Mouse (Mus musculus): Measurements from ENCODE around the gene Naa30.
"Not testable (repeated sequence)": the region's sequence is repeated elsewhere in the genome, so short reads cannot be mapped to it uniquely, and the experiment has no call there.

Gene Naa30

DNA sequence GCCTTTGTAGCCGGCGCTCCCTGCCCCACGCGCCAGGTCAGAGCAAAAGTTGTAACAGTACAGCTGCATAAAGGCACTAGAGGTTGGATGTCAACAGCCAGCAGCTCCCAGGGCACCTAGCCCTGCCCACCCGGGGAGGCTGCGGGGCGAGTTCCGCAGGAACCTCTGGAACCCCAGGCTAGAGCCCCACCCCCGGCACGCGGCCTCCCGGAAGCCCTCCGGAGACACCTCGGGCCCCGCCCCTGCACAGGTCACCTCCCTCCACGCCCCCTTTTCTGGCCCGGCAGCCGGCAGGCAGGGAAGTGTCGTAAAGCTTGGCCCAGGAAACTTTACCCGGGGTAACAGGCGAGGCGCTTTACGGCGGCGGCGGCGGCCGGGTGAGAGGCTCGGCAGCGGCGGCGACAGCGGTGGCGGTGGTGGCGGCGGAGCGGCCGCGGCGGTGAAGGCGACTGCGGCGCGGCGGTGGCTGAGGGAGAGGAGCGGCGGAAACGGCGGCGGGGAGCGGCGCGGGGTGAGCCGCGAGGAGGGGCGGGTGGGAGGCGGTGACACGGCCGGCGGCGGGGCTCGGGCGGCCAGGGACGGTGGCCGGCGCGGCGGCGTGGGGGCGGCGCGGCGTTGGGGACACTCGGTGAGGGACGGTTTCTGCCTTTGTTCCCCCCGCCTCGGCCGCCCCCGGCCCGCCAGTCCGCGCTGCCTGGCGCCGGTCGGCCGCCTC lies at the start of gene Naa30:
TSS of gene Naa30 (plus strand) at position 360 of the 715 bp plus-strand sequence.
- peak; percentile 89 to 92 for DNase-seq (ENCODE audit: low spot score in 2 of 2)

DNA sequence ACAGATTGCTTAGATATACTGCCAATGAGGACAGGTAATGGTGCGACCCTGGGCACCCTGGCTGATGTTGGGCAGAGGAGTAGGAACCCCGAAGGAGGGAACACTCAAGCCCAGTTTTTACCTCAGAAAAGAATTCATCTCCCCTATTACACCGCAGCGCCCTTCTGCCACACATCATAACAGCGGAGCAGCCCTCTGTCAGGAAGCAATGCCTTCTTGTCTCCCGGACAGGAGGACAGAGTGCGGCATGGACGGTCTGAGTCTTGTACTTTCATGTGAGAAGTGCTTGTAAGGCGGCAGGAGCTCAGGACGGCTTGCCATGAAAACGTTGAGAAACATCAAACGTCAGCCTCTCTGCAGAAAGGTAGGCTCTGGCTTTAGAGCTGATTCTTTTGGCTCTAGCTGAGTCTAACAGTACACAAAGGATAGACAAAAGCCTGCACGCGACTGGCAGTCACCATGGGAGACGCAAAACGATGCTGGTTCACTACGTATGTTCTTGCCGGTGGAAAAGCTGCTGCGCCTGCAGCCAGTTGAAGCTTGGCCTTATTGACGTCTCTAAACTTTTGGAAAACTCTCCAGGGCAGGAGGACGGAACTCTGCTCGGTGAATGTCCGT lies 44.8 kb upstream of the Naa30 start:
- DNase-seq (ENCODE audit: low spot score in 2 of 2) = no peak

DNA sequence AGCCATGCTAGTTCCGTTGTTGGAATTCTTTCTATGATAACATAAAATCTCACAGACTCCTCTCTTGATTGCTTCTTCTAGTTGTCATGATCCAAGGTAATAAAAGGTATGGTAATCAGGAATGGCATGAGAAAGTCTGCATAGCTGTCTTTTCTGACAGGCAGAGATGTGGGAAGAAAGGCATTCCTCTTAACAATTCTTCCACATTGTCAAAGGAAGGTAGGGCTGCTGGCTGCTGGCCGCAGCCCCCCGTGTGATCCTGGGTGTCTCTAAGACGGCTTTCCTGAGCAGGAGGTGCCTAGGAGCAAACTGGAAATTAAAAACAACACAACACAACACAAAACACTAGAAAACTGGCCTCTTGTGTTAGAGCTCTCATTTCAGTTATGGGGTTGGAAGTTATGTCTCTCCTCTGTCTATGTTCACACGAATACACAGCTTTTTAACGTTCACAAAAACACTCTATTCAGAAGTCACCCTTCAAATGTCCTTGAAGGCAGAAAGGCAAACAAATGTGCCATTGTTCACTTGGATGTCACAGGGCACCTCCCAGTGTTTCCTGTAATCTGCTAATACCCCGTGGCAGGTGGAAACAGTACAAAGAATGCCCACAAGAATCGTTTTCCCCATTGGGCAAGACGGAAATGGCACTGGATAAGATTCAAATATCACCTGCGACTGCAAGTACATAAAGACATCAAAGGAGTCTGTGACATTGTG lies 43.3 kb upstream of the Naa30 start:
- no peak for DNase-seq (ENCODE audit: low spot score in 2 of 2)

DNA sequence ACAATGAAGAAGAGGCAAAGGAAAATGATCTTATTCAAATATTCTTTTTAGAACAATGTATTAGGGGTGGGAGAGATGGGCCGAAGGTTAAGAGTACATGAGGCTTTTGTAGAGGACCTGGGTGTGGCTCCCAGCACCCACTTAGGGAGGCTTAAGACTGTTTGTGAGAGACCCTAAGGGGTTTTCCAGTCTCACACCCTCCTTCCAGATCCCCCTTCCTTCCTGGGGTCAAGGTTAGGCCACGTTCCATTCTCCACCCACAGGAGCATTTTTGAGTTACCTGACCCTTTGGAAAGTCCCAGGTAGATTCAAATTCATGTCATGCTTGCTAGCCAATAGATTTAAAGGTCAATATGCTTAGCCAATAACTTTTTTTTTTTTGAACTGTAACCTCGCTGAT lies 39.6 kb upstream of the Naa30 start:
- no peak for DNase-seq (ENCODE audit: low spot score in 2 of 2)

DNA sequence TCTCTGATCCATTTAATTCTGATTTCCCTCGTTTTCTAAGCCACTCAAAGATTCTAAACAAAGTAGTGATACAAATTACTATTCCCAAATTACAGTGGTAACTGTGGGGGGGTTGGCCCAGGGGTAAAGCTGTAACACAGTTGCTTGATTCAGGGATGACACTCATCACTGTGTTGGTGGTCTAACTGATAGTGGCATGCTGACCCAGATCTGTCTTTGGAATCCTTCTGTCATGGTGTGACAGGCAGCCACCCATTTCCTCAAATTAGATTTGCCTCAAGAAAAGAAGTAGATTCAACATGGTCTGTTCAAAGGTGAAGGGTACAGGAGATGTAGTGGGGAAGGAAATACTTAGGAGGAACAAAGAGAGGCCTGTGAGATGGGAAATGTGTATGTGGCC lies 33.9 kb upstream of the Naa30 start:
- no peak for DNase-seq (ENCODE audit: low spot score in 2 of 2)

DNA sequence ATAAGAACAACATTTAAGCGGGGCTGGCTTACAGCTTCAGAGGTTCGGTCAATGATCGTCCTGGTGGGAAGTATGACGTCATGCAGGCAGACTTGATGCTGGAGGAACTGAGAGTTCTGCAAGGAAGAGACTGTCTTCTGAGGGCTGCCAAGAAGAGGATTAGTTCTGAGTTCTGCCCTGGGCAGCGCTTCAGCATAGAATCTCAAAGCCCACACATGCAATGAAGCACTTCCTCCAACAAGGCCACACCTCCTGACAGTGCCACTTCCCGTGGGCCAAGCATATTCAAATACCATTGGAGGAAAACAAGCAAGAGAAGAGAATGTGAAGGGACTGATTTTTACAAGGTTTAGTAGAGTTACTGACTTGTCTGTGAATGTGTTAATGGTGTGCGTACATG lies 31.3 kb upstream of the Naa30 start:
- no peak for DNase-seq (ENCODE audit: low spot score in 2 of 2)

DNA sequence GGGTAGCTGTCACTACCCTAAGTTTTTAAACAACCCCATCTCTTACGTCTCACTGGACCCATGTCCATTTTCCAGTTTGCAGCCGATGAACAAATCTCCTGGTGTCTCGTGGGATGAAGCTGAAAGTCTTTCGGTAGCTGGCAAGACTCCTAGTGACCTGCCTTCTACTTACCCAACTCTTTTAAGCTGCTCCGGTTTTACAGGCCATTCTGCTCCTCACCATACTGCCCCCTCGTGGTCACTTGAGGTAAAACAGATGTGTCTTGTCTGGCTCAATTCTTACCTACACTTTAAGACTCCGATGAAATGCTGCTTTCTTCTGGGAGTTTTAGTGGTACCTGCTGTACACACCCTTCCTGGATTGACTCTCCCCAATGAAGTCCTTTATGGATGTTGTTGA lies 18.2 kb upstream of the Naa30 start:
- peak; percentile 37 to 52 for DNase-seq (ENCODE audit: low spot score in 2 of 2)

DNA sequence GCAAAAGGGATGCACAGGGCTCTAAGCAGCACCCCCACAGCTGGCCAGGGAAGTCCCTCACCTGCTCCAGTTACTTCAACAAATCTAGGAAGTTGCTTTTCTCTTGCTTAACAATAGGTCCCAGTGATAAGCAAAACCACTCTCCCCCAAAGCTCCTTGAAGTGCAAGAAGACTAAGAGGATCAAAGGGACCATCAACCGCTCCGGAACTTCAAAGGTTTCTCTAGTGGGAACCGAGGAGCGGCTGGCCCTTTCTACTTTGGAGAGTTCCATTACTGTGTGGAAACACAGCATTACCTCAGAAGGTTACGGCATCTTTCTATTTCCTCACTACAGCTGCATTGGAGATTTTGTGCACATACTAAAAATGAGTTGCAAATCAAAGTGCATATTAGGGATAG lies 16.5 kb upstream of the Naa30 start:
- no peak for DNase-seq (ENCODE audit: low spot score in 2 of 2)

DNA sequence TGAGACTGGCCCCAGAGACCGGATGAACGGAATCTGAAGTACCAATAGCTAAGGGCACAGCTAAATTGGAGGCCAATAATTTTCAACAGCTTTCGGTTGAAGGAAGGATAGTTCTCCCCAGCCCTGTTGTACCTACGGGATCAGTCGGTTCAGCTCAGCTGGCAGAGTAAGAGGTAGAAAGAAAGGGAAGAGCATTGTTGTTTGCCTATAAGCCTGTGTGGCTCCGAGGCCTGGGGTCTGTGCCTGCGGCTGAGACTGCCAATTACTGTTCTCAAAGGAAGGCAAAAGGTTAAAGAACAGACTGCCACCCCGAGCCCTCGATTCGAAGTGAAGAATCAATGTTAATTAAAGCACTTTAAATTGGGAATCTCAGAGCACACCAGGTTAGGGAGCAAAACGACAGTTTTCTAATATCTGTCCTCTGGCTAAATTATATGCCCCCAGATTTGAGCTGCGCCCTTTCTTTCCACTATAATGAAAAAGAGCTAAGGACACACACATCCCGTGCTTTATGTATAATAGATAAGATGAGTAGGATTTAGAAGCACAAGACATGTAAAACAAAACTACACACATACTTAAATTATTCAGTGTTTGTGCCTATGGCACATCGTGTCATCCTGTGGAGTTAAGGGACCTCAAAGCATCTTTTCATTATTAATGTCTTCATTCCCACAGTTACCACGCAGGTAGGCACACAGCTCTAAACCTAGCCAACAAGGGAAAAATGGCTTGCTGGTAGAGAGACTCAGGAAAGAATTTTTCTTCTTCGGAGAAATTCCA lies 13.7 kb upstream of the Naa30 start:
- DNase-seq (ENCODE audit: low spot score in 2 of 2) = no peak

DNA sequence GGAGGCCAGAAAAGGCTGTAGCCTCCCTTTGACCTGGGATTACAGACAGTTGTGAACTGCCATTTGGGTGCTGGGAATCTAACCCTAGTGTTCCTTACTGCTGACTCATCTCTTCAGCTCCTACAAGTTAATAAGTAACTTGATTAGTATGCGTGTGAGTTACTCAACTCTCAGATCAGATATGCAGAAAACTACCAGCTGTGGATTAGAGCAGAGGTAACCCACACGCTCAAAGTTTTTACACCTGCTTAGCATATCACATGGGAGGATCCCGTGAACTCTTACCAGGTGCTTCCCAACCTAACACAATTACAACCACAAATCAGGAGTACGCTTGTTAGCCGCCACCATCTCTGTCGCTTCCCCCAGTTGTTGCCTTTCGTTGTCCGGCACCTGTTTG lies 740 bp upstream of the Naa30 start:
- no peak for DNase-seq (ENCODE audit: low spot score in 2 of 2)

DNA sequence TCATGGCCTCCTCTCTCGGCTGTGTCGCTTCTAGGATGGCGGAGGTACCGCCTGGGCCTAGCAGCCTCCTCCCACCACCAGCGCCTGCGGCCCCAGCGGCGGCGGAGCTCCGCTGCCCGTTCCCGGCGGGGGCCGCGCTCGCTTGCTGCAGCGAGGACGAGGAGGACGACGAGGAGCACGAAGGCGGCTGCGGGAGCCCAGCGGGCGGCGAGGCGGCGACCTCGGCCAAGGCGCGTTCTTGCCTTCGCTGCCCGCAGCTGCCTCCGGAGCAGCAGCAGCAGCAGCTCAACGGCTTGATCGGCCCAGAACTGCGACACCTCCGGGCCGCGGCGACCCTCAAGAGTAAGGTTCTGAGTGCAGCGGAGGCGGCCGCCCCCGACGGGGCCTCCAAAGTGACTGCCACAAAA lies 559 bp downstream of the Naa30 start:
- DNase-seq (ENCODE audit: low spot score in 2 of 2) = peak; percentile 36 to 42

DNA sequence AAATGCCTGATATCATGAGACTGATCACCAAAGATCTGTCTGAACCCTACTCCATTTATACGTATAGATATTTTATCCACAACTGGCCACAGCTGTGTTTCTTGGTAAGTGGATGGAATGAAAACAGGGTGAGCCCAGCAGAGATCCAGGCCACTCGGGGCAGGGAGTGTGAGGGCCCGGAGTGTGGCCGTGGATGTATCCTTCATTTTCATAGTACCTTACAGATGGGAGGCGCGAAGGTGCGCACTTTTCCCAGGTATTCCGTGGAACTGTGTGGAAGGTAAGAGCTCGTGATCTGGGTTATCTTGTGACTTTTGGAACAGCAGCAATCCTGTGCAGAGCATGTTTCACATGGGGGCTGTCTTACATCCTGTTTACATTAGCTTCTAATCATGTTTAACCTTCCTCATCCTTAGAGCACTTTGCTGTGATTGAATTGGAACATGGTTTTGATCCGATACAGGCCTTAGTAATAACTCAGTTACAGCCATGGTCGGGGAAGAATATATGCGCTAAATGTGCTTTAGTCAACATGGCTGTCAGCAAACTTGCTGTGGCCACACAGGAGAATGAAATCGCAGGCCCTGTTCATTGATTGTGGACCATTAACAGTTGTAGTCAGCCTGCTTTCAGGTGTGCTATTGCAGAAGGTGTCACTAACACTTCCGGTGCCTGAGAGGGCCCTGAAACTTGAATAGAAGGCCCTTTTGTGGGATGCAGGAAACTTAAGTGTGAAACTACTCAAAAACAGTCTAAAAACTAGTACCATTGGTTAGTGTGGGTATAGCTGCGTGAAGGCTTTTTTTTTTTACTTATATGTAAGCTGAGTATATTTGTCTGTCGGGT lies 1.5 kb downstream of the Naa30 start:
- no peak for DNase-seq (ENCODE audit: low spot score in 2 of 2)

DNA sequence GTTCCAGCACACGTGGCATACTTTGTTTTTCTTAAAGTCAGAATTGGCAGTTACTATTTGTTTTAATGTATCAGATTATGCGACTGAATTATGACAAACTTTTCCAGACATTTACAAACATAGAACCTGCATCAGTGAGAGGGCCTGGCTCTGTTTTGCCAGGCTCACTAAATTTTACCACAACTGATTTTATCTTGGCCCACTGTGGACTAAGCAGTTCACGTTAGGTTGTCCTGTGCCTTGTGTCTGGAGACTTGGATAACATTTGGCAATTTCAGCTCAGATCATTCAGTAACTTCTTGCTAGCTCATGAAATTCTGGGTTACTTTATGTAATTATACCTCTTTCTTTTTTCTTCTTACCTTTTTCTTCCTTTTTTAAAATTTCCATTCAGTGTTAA lies 7.7 kb downstream of the Naa30 start:
- no peak for DNase-seq (ENCODE audit: low spot score in 2 of 2)

DNA sequence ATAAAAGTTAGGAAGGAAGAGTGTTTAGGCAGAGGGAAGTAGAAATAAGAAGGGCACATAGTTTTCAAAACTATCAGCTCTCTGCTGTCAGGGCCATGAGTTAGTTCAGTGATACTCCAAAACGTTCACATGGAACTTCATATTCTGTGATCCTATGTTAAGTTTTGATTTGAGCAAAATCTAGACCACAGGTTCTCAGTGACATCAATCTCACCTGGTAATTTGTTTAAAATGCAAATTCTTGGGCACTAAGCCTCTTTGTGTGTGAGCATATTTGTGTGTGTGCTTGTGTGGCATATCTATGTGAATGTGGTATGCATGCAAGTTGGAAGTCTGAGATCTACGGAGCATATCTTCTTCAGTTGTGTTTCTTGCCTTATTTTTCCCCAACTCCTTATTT lies 14.2 kb downstream of the Naa30 start:
- DNase-seq (ENCODE audit: low spot score in 2 of 2) = no peak

DNA sequence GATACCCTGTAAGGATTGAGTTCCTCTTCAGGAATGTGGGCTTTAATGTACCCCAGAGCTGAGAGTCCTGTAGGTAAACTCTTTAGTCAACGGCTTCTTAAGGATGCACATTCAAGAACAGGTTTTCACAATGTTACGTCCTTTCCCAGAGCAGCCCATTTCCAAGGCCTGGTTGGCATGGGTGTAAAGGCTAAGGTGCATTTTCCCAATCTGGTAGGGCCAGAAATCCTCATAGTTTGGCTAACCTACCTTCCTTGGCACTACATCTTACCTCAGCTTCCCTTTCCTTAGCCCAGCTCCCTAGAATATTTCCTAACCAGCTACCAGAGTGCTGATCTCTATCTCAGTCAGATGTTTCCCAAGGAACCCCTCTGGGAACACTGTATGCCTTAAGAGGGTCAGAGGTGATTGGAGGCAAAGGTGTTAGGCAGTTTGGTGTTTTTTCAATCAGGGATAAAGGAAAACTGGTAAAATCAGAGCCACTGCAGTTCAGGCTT lies 25.1 kb downstream of the Naa30 start:
- DNase-seq (ENCODE audit: low spot score in 2 of 2) = no peak

DNA sequence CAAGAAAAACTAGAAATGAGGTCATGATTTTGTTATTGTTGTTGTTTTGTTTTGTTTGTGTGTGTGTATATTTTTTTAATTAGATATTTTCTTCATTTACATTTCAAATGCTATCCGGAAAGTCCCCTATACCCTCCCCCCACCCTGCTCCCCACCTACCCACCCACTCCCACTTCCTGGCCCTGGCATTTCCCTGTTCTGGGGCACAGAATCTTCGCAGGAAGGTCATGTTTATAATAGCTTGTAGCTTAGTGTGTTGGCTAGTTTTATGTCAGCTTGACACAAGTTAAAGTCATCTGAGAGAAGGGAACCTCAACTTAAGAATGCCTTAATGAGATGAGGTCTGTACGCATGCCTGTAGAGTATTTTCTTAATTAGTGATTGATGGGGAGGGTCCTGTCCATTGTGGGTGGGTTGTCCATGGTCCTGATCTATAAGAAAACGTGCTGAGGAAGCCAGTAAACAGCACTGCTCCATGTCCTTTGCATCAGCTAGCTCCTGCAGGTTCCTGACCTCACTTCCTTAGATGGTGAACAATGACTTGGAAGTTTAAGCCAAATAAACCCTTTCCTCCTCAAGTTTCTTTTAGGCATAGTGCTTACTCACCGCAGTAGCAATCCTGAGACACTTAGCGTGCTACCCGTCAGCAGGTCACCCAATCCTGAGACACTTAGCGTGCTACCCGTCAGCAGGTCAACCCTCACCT lies 29.2 kb downstream of the Naa30 start:
- no peak for DNase-seq (ENCODE audit: low spot score in 2 of 2)

DNA sequence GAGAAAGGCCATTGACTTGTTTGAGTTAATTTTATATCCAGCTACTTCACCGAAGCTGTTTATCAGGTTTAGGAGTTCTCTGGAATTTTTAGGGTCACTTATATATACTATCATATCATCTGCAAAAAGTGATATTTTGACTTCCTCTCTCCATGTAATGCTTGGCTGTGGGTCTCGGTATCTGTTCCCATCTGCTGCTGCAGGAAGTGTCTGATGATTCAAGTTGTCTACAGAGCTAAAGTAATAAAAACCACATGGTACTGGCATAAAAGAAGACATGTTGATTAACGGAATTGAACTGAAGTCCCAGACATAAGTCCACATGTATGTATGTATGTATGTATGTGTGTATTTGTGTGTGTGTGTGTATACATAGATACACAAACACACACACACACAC lies 38.2 kb downstream of the Naa30 start:
- not testable (repeated sequence) for DNase-seq (ENCODE audit: low spot score in 2 of 2)

DNA sequence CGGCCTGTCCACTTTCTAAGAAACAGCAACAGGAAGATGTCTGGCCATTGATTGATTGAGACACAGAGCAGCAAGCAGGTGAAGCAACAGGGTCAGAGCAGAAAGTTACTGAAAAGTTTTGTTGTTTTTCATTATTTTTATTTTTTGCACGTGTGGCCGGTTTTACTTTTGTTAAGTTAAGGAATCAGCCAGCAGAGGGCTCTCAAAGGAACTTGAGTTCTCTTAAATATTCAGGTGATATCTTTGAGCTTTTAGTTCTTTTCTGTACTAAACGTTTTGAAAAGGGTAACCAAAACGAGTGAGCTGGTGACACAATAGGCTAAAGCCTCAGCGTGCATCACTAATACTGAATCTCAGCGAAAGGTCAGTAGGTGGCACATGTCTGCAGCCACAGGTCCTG lies 46.7 kb downstream of the Naa30 start:
- DNase-seq (ENCODE audit: low spot score in 2 of 2) = no peak

DNA sequence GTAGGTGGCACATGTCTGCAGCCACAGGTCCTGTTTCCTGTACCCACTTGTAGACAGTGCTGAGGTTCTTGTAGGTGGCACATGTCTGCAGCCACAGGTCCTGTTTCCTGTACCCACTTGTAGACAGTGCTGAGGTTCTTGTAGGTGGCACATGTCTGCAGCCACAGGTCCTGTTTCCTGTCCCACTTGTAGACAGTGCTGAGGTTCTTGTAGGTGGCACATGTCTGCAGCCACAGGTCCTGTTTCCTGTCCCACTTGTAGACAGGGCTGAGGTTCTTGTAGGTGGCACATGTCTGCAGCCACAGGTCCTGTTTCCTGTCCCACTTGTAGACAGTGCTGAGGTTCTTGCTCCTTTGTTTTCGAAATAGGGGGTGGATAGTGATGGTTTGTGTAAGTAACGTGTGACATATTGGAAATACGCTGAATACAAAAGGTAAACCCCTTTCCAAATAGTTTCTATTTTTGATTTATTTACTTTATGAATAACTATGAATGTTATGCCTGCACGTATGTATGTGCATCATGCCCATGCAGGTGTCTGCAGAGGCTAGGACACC lies 47.5 kb downstream of the Naa30 start:
- DNase-seq (ENCODE audit: low spot score in 2 of 2) = not testable (repeated sequence)

DNA sequence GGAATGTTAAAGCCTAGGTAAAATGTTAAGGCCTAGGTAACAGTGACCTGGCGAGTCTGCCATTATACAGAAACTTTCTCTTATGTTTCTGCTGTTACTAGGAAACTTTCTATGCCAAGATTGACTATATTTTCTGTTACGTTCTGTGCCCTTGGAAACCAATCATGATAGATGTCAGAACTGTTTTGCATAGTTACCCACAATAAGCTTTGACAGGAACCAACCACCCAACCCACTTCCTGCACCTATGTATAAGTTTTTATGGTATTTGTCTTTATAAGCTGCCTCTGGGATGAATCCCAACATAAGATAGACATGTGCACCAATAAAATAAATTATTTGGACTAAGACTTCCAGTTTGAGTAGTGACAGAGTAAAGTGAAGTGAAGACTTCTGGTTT lies 49.7 kb downstream of the Naa30 start:
- DNase-seq (ENCODE audit: low spot score in 2 of 2) = no peak
